ENCODE assay signal across 8 mouse cellular contexts in the genomic region with DNA sequence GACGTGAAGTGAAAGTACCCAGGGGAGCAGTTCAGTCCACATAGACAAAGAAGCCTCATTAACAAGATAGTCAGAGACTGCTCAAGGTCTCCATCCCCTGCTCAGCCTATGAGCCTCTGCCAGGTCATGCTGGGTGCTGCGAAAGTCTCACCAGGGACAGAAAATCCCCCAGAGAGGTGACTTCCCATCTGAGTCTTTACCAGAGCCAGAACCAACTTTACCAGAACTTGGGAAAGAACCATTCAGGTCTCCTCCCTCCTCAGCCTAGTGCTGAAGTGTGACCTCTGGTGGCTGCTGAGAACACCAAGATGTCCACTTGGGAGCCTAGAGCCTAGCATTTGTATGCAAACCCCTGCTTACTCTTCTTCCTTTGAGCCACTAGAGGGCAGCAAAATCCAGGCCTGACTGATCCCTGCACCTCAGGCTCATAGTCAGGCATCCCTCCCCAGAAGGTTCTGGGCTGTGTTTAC. TPM values are rescaled to one million over a fixed set of nuclear protein-coding genes. Genes with fewer than 3 reads are reported as not detected.
DNase-seq lines count a peak whose midpoint lies in the region; ATAC-seq and TF ChIP-seq lines count a peak whose summit lies in the region.

No protein-coding gene starts in this region.

- H3K9me3 ChIP-seq in forebrain, embryonic 13.5 days (replicated peaks): no peaks in the 10 kb centered on the region
- no peaks in the 10 kb centered on the region for H3K9me3 ChIP-seq in liver, postnatal 0 days (ENCODE audit: low read length)
- H3K9me3 ChIP-seq in neural tube, embryonic 13.5 days: no peaks in the 10 kb centered on the region

- H3K4me1 ChIP-seq in forebrain, embryonic 13.5 days: peaks cover 38% of the 10 kb centered on the region
- peaks cover 12% of the 10 kb centered on the region; the same call in 1 of the 2 replicates for H3K4me1 ChIP-seq in liver, postnatal 0 days (ENCODE audit: insufficient read depth)
- H3K4me1 ChIP-seq in neural tube, embryonic 13.5 days (replicated peaks): peaks cover 34% of the 10 kb centered on the region

- intact Hi-C loops in heart, postnatal 25 days (cut with DNase I): loop anchor here (1.0 to 2.0 kb wide), 4 partner anchors 19 to 122 kb away; no protein-coding TSS in a partner anchor

- no peak overlapping the region for H3K27ac ChIP-seq in forebrain, embryonic 13.5 days
- peak overlapping the region; percentile 41 for H3K27ac ChIP-seq in liver, postnatal 0 days (ENCODE audit: low read depth)
- H3K27ac ChIP-seq in neural tube, embryonic 13.5 days (replicated peaks): no peak overlapping the region

- peak; percentile 32; the same call in 1 of the 2 replicates for TF ChIP-seq EP300 in liver, postnatal 0 days (IDR thresholded peaks at IDR 0.05; ENCODE audit: low read depth)

- TF ChIP-seq CTCF in liver, postnatal 0 days (IDR thresholded peaks at IDR 0.05; ENCODE audit: low read depth): peak; percentile 99

- peak; percentile 93 for ATAC-seq in cerebellum, adult (ENCODE audit: insufficient number of reproducible peaks, low FRiP score, low TSS enrichment)
- peak; percentile 66 for ATAC-seq in forebrain, embryonic 13.5 days
- ATAC-seq in liver, postnatal 0 days: peak; percentile 93
- peak; percentile 38; the same call in 1 of the 2 replicates for ATAC-seq in neural tube, embryonic 13.5 days (ENCODE audit: low read depth)

- H3K4me2 ChIP-seq in forebrain, embryonic 13.5 days: no peak overlapping the region
- no peak overlapping the region for H3K4me2 ChIP-seq in liver, postnatal 0 days (ENCODE audit: low read depth, low read length)
- no peak overlapping the region for H3K4me2 ChIP-seq in neural tube, embryonic 13.5 days

- no peaks in the 10 kb centered on the region for H3K36me3 ChIP-seq in forebrain, embryonic 13.5 days (ENCODE audit: poor library complexity, severe bottlenecking)
- no peaks in the 10 kb centered on the region for H3K36me3 ChIP-seq in liver, postnatal 0 days (replicated peaks; ENCODE audit: insufficient read depth, low read length)
- no peaks in the 10 kb centered on the region for H3K36me3 ChIP-seq in neural tube, embryonic 13.5 days

- DNase-seq in ES-CJ7 (ENCODE audit: low read depth, low spot score): peak; percentile 95
- peak; percentile 60 for DNase-seq in heart, postnatal 25 days (ENCODE audit: low spot score)
- peak; percentile 74 for DNase-seq in large intestine, adult 2 months (ENCODE audit: low read depth, low spot score)
- DNase-seq in liver, postnatal 0 days: peak; percentile 76
- peak; percentile 77 for DNase-seq in testis, postnatal 10 days (ENCODE audit: low spot score)

- H3K4me3 ChIP-seq in forebrain, embryonic 13.5 days: no peak overlapping the region
- no peak overlapping the region for H3K4me3 ChIP-seq in liver, postnatal 0 days (ENCODE audit: low read depth, low read length)
- no peak overlapping the region for H3K4me3 ChIP-seq in neural tube, embryonic 13.5 days

- no peak overlapping the region for H3K9ac ChIP-seq in forebrain, embryonic 13.5 days
- H3K9ac ChIP-seq in liver, postnatal 0 days (replicated peaks): no peak overlapping the region
- no peak overlapping the region for H3K9ac ChIP-seq in neural tube, embryonic 13.5 days

- WGBS in forebrain, embryonic 13.5 days: 21% methylated on average over 2 of the region's 2 CpGs
- 36% methylated on average over 2 of the region's 2 CpGs for WGBS in large intestine, adult 2 months
- 21% methylated on average over 2 of the region's 2 CpGs for WGBS in liver, postnatal 0 days (ENCODE audit: insufficient replicate concordance)
- WGBS in neural tube, embryonic 13.5 days: 8% methylated on average over 2 of the region's 2 CpGs

- no peaks in the 10 kb centered on the region for H3K27me3 ChIP-seq in forebrain, embryonic 13.5 days
- H3K27me3 ChIP-seq in liver, postnatal 0 days (ENCODE audit: insufficient read depth, low read length): peaks cover 15% of the 10 kb centered on the region
- peaks cover 6% of the 10 kb centered on the region; the same call in 1 of the 2 replicates for H3K27me3 ChIP-seq in neural tube, embryonic 13.5 days

RNA-seq across cellular contexts. Expression of gene Tnfrsf14, which starts 15.8 kb away (rescaled TPM):
- 0.14 and 0.28 TPM in 2 replicates for polyA plus RNA-seq in forebrain, embryonic 13.5 days (2015; fragmentation: Nextera tagmentation; extraction: Ambion mirVana)
- total RNA-seq in heart, postnatal 25 days (2021): 1 to 10 TPM; 3.8 to 6.7 TPM
- 87.7 and 134 TPM in 2 replicates for polyA plus RNA-seq in large intestine, adult 2 months (2012; rRNA removed)
- polyA plus RNA-seq in liver, postnatal 0 days (2015; fragmentation: Nextera tagmentation; extraction: Ambion mirVana): 17.2 and 20.0 TPM in 2 replicates
- 0.54 TPM in 1 of 2 replicates, not detected in the other for polyA plus RNA-seq in neural tube, embryonic 13.5 days (2015; fragmentation: Nextera tagmentation; extraction: Ambion mirVana)

RNA-seq across cellular contexts. Expression of gene Hes5, which starts 16.6 kb away (rescaled TPM):
- 243 and 266 TPM in 2 replicates for polyA plus RNA-seq in forebrain, embryonic 13.5 days (2015; fragmentation: Nextera tagmentation; extraction: Ambion mirVana)
- total RNA-seq in heart, postnatal 25 days (2021): under 1 TPM in 1 of 2 experiments, not detected in 1; 0.28 TPM
- 0.64 and 0.69 TPM in 2 replicates for polyA plus RNA-seq in large intestine, adult 2 months (2012; rRNA removed)
- polyA plus RNA-seq in liver, postnatal 0 days (2015; fragmentation: Nextera tagmentation; extraction: Ambion mirVana): 0.15 and 0.21 TPM in 2 replicates
- polyA plus RNA-seq in neural tube, embryonic 13.5 days (2015; fragmentation: Nextera tagmentation; extraction: Ambion mirVana): 119 and 125 TPM in 2 replicates

RNA-seq across cellular contexts. Expression of gene Pank4, which starts 19.8 kb away (rescaled TPM):
- polyA plus RNA-seq in forebrain, embryonic 13.5 days (2015; fragmentation: Nextera tagmentation; extraction: Ambion mirVana): 41.1 and 45.0 TPM in 2 replicates
- 10 to 100 TPM; 45.6 to 46.4 TPM for total RNA-seq in heart, postnatal 25 days (2021)
- polyA plus RNA-seq in large intestine, adult 2 months (2012; rRNA removed): 38.6 and 39.7 TPM in 2 replicates
- polyA plus RNA-seq in liver, postnatal 0 days (2015; fragmentation: Nextera tagmentation; extraction: Ambion mirVana): 10.9 and 11.4 TPM in 2 replicates
- 36.6 and 36.8 TPM in 2 replicates for polyA plus RNA-seq in neural tube, embryonic 13.5 days (2015; fragmentation: Nextera tagmentation; extraction: Ambion mirVana)

RNA-seq across cellular contexts. Expression of gene Fam213b, which starts 45.2 kb away (rescaled TPM):
- polyA plus RNA-seq in forebrain, embryonic 13.5 days (2015; fragmentation: Nextera tagmentation; extraction: Ambion mirVana): 29.5 and 34.1 TPM in 2 replicates
- 10 to 100 TPM; 74.4 to 76.2 TPM for total RNA-seq in heart, postnatal 25 days (2021)
- 121 and 158 TPM in 2 replicates for polyA plus RNA-seq in large intestine, adult 2 months (2012; rRNA removed)
- 5.9 and 6.5 TPM in 2 replicates for polyA plus RNA-seq in liver, postnatal 0 days (2015; fragmentation: Nextera tagmentation; extraction: Ambion mirVana)
- polyA plus RNA-seq in neural tube, embryonic 13.5 days (2015; fragmentation: Nextera tagmentation; extraction: Ambion mirVana): 38.7 and 44.0 TPM in 2 replicates

Comparison
In these comparisons a context has a peak if more than half of its experiments do, and no peak if none do; other contexts are left out.
1. ATAC-seq: peak in every context shown above with its lines; median percentile 93 in cerebellum, adult; 93 in liver, postnatal 0 days; 66 in forebrain, embryonic 13.5 days; 38 in neural tube, embryonic 13.5 days.
2. RNA of gene Tnfrsf14, which starts 15.8 kb away (polyA plus RNA-seq): 87.7 to 134 TPM in large intestine, adult 2 months and 17.2 to 20.0 TPM in liver, postnatal 0 days; 0.54 TPM in neural tube, embryonic 13.5 days and 0.14 to 0.28 TPM in forebrain, embryonic 13.5 days; every median in the first group is over 10 times any median in the second.
3. RNA of gene Hes5, which starts 16.6 kb away (polyA plus RNA-seq): 243 to 266 TPM in forebrain, embryonic 13.5 days and 119 to 125 TPM in neural tube, embryonic 13.5 days; 0.64 to 0.69 TPM in large intestine, adult 2 months and 0.15 to 0.21 TPM in liver, postnatal 0 days; every median in the first group is over 10 times any median in the second.
4. Peak in every context shown above with its lines, with median percentiles within 50 percentile points of each other: DNase-seq.